Mouse (Mus musculus): ENCODE results near the gene Naga.

Naga gene

DNA sequence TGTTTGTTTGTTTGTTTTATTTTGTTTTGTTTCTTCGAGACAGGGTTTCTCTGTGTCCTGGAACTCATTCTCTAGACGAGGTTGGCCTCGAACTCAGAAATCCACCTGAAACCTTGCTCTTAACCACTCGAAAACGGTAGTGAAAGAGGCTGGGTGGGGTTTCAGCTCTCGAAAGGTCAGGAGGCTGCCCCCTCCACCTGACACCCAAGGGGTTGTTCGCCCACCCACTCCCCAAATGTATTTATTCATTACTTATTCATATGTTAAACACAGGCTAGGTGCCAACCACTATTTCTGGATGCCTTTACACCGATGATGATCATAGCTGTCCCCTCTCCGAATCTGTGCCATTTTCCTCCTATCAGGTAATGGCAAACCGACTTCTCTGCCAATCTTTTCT lies 425 bp upstream of the Naga start:
- no peak for DNase-seq (ENCODE audit: low read depth, low spot score)

DNA sequence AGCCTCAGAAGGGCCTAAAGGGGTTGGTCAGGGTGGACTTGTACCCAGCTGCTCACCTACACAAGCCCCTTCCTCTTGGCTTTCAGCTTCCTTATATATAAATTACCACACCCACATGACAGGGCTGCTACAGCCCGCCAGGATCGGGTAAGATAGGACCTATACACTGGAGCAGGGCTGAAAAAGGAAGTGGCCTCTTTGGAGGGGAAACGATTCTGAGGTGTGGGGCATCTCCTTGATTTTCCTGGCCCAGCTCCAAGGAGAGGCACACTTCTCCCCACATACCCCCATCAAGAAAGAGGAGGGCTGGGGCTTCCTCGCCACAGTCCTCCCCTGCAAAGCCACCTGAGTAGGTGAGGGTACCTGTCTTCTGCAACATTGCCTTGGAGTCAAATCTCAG lies 850 bp downstream of the Naga start:
- DNase-seq (ENCODE audit: low read depth, low spot score): no peak

DNA sequence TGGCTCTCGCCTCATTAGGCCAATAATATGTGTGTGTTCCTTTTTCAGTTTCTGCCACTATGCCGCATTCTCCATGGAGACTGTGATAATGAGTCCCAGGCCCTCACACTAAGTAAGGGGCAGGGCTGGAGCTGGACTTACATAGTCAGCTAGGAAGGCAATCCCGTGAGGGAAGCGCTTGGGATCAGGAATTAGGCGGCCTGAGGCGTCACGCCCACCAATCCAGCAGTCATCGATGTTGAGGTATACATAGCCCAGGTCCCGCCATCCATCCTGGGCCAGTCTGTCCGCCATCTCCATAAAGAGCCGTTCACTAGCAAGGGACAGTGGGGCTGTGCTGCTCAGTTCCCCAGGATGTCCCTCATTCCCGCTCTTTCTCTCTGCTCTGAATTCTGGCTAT lies 2.1 kb downstream of the Naga start:
- no peak for DNase-seq (ENCODE audit: low read depth, low spot score)

DNA sequence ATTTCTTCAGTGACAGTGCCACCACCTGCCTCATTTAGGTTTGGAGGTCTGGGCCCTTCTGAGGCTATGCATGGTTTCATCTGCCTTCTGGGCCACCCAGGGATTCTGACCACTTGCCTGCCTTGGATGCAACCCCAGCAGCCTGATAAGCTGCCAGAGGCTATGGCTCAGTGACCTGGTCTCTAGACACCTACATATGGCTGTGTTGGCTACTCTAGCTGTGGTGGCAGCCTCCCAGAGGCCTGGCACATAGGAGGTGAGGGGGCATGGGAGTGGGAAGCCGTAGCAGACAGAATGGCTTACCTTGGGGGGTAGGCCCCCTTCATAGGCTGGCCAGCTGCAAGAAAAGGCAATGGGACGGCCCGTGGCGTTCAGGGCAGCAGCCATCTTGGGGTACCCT lies 3.5 kb downstream of the Naga start:
- no peak for DNase-seq (ENCODE audit: low read depth, low spot score)

DNA sequence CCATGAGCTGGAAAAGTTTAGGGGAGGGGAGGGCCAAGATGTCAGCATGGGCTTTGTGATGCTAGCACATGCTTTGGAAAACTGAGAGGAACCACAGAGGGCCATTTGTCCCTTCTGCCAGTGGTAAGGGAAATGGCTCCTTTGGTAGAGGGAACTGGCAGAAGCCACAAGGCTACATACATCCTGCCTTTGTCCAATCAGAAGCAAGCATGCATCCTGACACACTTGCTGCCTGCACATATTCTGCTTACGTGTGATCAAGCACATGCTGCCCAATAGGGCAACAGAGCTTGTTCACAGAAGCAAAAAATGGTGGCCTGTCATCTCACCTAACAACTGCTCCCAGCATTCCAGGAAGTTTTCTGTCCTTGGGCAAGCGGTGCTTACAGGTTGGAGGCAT lies 13.3 kb downstream of the Naga start:
- no peak for DNase-seq (ENCODE audit: low read depth, low spot score)

DNA sequence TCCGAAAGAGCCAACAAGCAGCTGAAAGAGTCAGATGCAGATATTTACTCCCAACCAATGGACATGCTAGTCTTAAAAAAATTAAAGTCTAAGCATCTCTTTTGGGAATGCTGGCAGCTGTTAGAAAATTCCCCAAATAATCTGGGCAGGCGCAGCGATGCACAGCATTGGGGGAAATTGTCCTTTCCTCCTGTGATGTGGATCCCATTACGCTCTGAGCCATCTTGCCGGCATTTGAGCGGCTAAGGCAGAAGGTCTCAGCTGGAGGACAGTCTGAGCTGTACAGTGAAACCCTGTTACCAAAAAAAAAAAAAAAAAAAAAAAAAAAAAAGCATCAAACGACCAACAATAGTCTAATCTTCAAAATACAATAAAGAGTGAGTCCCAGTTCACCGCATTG lies 16.5 kb downstream of the Naga start:
- no peak for DNase-seq (ENCODE audit: low read depth, low spot score)

DNA sequence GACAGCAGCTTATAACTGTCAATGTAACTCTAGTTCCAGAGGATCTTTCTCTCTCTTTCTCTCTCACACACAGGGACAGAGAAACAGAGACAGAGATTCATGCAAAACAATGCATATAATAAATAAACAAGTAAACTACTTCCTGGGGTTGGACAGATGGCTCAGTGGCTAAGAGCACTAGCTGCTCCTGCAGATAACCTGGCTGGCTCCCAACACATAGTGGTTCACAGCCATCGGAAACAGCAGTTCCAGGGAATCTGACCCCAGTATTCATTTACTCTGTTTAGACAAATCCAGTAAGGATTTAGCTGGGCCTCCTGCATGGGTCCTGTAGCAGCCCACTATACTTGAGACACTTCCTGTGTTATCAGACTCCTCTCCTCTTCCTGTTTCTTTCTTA lies 19.1 kb downstream of the Naga start:
- no peak for DNase-seq (ENCODE audit: low read depth, low spot score)

DNA sequence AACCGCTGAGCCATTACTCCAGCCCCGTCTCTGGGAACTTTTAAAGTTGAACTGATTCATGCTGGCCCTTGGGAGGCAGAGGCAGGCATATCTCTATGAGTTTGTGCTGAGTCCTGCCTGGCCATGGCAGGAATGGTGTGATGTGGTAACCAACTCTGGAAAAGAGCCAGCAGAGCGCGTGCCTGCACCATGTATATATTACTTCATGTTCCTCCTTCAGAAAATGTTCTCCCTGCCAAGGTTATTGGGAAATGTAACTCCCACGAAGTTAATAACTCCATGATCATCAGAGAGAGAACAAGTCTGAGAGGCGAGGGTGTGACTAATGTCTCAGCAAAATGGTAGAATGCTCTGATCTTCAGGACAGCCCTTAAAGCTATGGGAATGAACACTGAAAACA lies 20.9 kb downstream of the Naga start:
- DNase-seq (ENCODE audit: low read depth, low spot score): no peak

DNA sequence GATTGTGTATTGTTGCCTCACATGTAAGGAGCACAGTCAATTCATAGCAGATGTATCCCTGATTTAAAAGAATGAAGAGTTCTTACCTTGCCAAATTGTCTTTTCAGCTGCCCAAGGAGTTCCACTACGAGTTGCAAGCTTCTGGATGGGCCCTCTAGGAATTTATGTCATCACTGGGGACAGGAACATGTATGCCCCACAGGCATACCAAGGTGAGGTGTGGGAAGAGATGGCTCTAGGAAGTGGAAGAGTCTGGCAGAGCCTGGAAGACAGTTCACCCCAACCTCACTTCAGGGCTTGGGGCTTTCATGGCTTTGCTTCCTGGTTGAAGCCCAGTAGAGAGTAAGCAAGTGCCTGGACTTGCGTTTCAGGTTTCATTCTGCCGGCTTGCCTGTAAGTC lies 30.3 kb downstream of the Naga start:
- DNase-seq (ENCODE audit: low read depth, low spot score): no peak

DNA sequence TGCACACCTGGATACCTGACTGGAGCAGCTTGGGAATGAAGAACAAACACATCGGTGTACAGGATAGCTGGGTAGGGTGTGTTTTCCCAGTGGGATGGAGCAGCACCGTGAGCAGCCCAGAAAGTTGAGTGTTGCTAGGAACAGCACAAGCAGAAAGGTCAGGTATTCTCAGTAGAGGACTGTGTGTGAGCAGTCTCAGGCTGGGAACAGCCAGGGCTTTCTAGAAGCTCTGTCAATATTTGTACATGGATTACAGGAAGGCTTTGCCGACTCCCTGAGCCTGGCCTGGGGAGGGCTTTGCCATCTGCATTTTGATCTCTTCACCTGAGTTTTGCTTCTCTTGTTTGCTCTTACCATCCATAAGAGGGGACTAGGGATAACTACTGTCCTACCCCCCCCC lies 31.6 kb downstream of the Naga start:
- DNase-seq (ENCODE audit: low read depth, low spot score): no peak

DNA sequence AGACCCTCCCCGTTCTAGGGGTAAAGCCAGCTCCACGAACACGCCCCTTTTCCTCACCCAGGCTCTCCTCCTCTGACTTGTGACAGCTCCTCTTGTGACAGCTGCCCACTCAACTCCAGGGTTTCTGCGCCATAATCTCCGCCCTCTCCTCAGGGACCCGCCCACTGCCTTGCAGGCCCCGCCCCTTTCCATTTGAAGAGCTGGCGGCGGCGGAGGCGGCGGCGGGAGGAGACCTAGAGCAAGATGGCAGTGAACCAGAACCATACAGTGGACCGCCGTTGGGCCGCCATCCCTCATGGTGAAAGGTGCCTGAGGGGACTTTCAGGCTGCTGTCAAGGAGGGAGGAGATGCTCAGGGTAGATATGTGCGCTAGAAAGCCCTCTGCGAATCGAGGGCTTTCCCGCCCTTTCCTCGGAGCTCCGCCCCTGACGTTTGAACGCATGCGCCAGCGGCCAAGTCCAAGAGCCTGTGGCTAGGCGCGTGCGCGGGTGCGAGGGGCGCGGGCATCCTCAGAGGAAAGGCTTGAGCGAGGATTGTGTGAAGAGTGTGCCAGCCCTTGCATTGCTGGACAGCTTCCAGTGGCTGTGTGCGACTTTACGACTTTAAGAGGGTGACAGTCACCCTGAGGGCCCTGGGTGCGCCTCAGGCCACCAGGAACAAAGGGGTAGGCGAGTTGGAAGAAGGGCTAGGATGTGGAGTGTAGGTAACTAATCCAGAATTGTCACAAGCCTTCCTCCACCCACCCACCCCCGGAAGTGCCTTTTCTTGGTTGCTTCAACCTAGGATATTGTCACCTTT lies 39.8 kb downstream of the Naga start, which contains the start of gene Wbp2nl:
TSS of gene Wbp2nl (plus strand) at position 191 of the 798 bp plus-strand sequence.
- DNase-seq (ENCODE audit: low read depth, low spot score): no peak

DNA sequence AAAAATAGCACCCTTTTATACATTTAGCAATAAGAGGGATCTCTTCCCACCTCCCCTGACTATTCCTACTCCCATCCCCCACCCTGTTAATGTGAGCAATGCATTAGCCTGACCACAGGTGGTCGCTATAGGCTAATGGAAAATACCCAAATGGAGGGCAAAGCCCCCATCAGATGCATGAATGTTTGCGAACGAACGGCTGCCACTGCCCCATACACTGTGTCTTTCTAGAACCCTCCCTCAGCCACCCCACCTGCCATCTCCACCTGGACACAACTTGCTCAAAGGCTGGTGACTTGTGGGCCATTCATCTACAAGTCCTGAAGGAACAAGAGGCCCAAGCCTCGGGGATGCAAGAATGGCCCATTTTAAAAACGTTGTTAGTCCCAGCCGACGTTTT lies 44.7 kb downstream of the Naga start:
- no peak for DNase-seq (ENCODE audit: low read depth, low spot score)

DNA sequence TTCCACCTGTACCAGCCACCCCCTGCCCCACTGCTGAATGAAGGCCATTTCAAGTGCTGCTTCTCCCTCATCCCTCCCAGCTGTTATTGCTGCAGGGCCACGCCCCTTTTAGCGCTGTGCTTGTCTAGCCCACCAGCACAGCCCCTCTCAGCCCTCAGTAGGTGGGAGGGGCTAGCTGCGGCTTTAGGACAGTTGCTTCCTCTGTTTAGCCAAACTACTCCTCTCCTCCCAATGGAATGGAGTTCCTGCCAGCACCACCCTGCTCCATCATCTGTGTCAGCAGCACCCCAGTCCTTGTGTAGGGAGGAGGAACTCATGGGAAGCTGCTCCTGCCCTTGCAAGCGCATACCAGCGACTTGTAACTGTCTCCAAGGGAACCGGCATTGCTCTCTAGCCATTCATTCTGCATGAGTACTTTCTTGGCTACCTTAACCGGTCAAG lies 45.4 kb downstream of the Naga start:
- no peak for DNase-seq (ENCODE audit: low read depth, low spot score)

DNA sequence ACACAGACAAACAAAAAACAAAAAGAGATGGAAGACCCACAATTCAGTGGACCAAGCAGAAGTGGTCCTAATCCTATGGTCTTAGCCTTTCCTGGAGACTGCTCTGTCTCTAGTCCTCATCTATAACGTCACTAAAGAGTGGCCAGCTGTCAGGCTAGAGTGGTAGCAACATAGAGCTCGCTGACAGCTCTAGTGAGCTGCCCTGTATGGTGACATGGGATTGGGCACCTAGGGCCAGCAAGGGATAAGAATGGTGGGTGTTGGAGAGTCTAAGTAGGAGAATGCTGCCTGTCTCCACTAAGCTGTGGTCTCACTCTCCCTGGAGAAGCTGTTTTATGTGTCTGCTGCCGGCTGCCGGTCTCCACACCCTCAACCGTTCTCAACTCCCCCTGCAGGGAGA lies 45.9 kb downstream of the Naga start:
- DNase-seq (ENCODE audit: low read depth, low spot score): no peak

DNA sequence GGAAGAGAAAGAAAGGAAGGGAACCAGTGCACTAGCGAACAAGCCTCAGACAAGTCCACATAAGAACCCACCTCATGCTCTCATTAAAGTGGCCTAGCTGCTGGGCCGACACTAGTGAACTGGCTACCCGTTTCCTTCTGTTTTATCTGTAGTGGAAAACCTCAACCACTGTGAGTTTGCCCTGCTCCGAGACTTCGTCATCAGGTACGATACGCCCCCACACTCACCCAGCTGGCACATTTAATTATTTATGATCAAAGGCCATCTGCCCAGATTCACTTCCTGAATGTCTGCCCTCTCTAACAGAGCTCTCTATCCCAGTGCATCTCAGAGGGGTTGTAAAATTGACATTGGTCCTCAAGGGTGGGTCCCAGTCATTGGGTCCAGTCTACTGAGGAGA lies 48.5 kb downstream of the Naga start:
- no peak for DNase-seq (ENCODE audit: low read depth, low spot score)

DNA sequence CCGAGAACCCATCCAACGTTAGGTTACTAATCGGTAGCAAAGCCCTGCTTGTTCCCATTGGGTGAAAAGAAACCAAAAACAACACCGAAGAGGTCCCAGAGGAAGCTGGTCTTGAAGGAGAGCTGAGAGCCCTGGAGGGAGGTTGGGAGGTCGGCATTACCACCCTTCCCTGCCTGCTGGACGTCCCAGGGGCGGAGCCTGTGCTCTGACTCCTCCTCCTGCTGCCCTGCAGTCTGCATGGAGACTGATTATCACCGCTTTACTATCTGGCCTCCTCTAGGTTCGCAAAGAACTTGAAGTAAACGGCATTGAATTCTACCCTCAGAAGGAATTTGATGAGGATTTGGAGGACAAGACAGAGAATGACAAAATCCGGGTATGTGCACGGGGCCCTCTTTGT lies 52.6 kb downstream of the Naga start:
- DNase-seq (ENCODE audit: low read depth, low spot score): no peak

DNA sequence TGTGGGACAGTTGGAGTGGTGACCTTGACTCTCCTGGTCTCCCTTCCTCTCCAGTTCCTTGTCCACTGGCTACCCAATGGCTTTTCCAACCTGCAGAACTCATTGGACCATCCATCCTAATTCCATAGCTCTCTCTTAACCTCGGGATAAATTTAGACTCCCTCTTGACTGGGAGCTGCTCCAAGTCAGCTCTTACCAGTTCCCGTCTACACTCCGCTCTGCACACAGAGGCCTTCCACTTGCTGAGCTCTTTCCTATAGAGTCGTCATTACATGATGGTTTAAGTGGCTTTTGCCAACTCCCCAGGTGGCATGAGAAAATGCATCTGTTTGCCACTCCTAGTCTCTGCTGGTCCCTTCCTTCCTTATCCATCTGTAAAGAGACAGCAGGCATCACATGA lies 58.1 kb downstream of the Naga start:
- DNase-seq (ENCODE audit: low read depth, low spot score): no peak
